Mouse (Mus musculus) gastrocnemius, postnatal 10 days (tissue): ENCODE data around the gene Tspan10. TPM values are rescaled to one million over a fixed set of nuclear protein-coding genes. Genes with fewer than 3 reads are reported as not detected.
"Not testable (repeated sequence)": the region's sequence is repeated elsewhere in the genome, so short reads cannot be mapped to it uniquely, and the experiment has no call there.

Source experiments
- DNase-seq: peaks from one replicate; pipeline ENCODE4 v3.0.0; 2021; ENCODE audit warnings: mixed read lengths
- long read RNA-seq, 2 experiments: library from polyadenylated mRNA; stranded (forward); transcript quantifications; one replicate each; pipeline ENCODE4 v2.0.0; 2021
- total RNA-seq, 2 experiments: library from RNA; stranded (reverse); gene quantifications; 2 replicates each; pipeline ENCODE4 v1.2.3; 2021

The Tspan10 gene
- total RNA-seq, result not detected
- long read RNA-seq, experiment 1, result 0 reads
- long read RNA-seq, experiment 2, result 0 reads

- DNase-seq, result no peak
These were observed at the start of gene Tspan10 for GRCm38 (mm10) chr11:120442344-120442743. Gene Tspan10 (plus strand): TSS chr11:120442644.

GRCm38 (mm10) chr11:120395661-120396060 is 46.8 kb upstream of the Tspan10 start:
- no peak for DNase-seq

- DNase-seq, result no peak
These were observed 44.8 kb upstream of the Tspan10 start for GRCm38 (mm10) chr11:120397602-120398001.

- no peak for DNase-seq
These were observed 43.1 kb upstream of the Tspan10 start for GRCm38 (mm10) chr11:120399319-120399718.

GRCm38 (mm10) chr11:120404814-120405213 is 37.6 kb upstream of the Tspan10 start:
- no peak for DNase-seq

GRCm38 (mm10) chr11:120405867-120406266 is 36.6 kb upstream of the Tspan10 start:
- DNase-seq, result no peak

GRCm38 (mm10) chr11:120406445-120406844 is 36.0 kb upstream of the Tspan10 start:
- DNase-seq, result no peak

- DNase-seq, result not testable (repeated sequence)
These were observed 28.8 kb upstream of the Tspan10 start for GRCm38 (mm10) chr11:120413621-120414020.

GRCm38 (mm10) chr11:120417852-120418251 is 24.6 kb upstream of the Tspan10 start:
- DNase-seq, result no peak

- no peak for DNase-seq
These were observed 23.9 kb upstream of the Tspan10 start for GRCm38 (mm10) chr11:120418592-120418991.

GRCm38 (mm10) chr11:120422651-120423568 is 19.5 kb upstream of the Tspan10 start:
- no peak for DNase-seq

GRCm38 (mm10) chr11:120423569-120424295 is 18.7 kb upstream of the Tspan10 start:
- DNase-seq, result peak; percentile 64

- no peak for DNase-seq
These were observed 15.7 kb upstream of the Tspan10 start for GRCm38 (mm10) chr11:120426727-120427126.

GRCm38 (mm10) chr11:120437152-120437856 is 5.1 kb upstream of the Tspan10 start, which contains the start of gene Nploc4:
Gene Nploc4 (minus strand): TSS chr11:120437708.
- peak; percentile 93 for DNase-seq

GRCm38 (mm10) chr11:120437857-120438385 is 4.5 kb upstream of the Tspan10 start:
- no peak for DNase-seq

- no peak for DNase-seq
These were observed 379 bp downstream of the Tspan10 start for GRCm38 (mm10) chr11:120442765-120443280.

- no peak for DNase-seq
These were observed 1.7 kb downstream of the Tspan10 start for GRCm38 (mm10) chr11:120444106-120444505.

- no peak for DNase-seq
These were observed 3.0 kb downstream of the Tspan10 start for GRCm38 (mm10) chr11:120445475-120445874.

- no peak for DNase-seq
These were observed 4.7 kb downstream of the Tspan10 start for GRCm38 (mm10) chr11:120447179-120447578.

- DNase-seq, result no peak
These were observed 9.8 kb downstream of the Tspan10 start for GRCm38 (mm10) chr11:120452246-120452645.

GRCm38 (mm10) chr11:120453306-120453705 is 10.9 kb downstream of the Tspan10 start, which contains the start of gene Pde6g:
Gene Pde6g (minus strand): TSS chr11:120453500.
- DNase-seq, result no peak

GRCm38 (mm10) chr11:120454965-120455364 is 12.5 kb downstream of the Tspan10 start:
- DNase-seq, result no peak
